Mouse (Mus musculus) MEL (cell line): ENCODE results near the gene Zbtb20.

Source experiments
- CTCF ChIP-seq, 3 experiments: IDR thresholded peaks in 2 of 3; conservative IDR thresholded peaks in 1 of 3; 2 replicates each; pipeline ENCODE4 v1.5.1; 2011 to 2012; ENCODE audit warnings: low read length in 3 of 3, low read depth in 2 of 3, mild to moderate bottlenecking in 2 of 3, improper control_type of control experiment in 1 of 3, inconsistent platforms in 1 of 3, mixed read lengths in 1 of 3, moderate library complexity in 1 of 3; ENCODE audit not compliant: control insufficient read depth in 1 of 3, insufficient read depth in 1 of 3, poor library complexity in 1 of 3, severe bottlenecking in 1 of 3
- MAX ChIP-seq: IDR thresholded peaks from 2 replicates; pipeline ENCODE4 v1.6.1; 2011; ENCODE audit warnings: low read length, improper control_type of control experiment
- POLR2A ChIP-seq, 2 experiments: IDR thresholded peaks; 2 replicates each; pipeline ENCODE4 v1.6.1; 2011 to 2012; ENCODE audit warnings: low read length in 2 of 2, mild to moderate bottlenecking in 2 of 2, control low read depth in 1 of 2, improper control_type of control experiment in 1 of 2, low read depth in 1 of 2, moderate library complexity in 1 of 2; ENCODE audit not compliant: control insufficient read depth in 1 of 2, insufficient read depth in 1 of 2, poor library complexity in 1 of 2
- SMC3 ChIP-seq: IDR thresholded peaks from 2 replicates; pipeline ENCODE4 v1.6.1; 2011; ENCODE audit warnings: low read depth, low read length, improper control_type of control experiment

- no peak for TF ChIP-seq POLR2A (IDR thresholded peaks at IDR 0.05; ENCODE audit: control insufficient read depth in 1 of 2, insufficient read depth in 1 of 2, low read depth in 1 of 2, low read length in 2 of 2, poor library complexity in 1 of 2)
- no peak for TF ChIP-seq SMC3
- TF ChIP-seq MAX: no peak
- no peak for TF ChIP-seq CTCF (IDR thresholded peaks at IDR 0.05 in 2 of 3, conservative IDR thresholded peaks at IDR 0.05 in 1 of 3; ENCODE audit: control insufficient read depth in 1 of 3, insufficient read depth in 1 of 3, low read depth in 2 of 3, low read length in 3 of 3, poor library complexity in 1 of 3, severe bottlenecking in 1 of 3)
These were observed 699.8 kb downstream of the Zbtb20 start for GRCm38 (mm10) chr16:43575507-43575906.
